Mouse (Mus musculus) liver, postnatal 0 days (tissue): ENCODE data around the gene Wdr25.

Experiments
- CTCF ChIP-seq: sonication (generic); IDR thresholded peaks from 2 replicates; pipeline ENCODE4 v1.5.1; 2016; ENCODE audit warnings: antibody characterized with exemption, low read depth
- EP300 ChIP-seq: IDR thresholded peaks from 2 replicates; pipeline ENCODE4 v1.6.1; 2016; ENCODE audit warnings: antibody characterized with exemption, low read depth, mild to moderate bottlenecking

DNA sequence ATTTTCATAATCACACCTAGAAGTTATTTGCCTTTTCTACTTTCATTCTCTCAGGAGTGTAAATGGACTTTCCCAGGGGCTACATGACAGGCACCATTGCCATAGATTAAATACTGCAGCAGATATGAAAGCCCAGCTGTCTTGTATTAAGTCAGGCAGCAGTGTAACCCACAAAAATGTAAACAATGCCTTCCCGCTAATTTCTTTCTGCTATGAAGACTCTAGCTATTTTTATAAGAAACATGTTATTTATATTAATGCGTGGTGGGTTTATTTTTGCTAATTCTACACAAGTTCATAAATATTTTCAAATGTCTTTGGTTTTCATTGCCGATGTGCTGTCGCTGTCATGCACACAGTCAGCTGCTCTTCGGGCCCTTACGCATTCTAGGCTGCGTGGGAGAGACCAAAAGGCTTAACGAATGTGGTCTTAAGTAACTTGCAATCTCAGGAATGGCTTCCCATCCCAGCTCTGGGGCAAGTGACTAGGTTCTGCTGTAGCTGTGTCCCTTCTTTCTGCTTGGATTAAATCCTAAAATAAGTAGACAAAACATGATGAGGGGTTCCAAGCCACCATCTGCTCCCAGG, 16.5 kb downstream of the Wdr25 start:
- TF ChIP-seq CTCF, result no peak
- no peak for TF ChIP-seq EP300
